Mouse (Mus musculus) urinary bladder, postnatal 36 days (tissue): Measurements from ENCODE around the gene Zfp335.

Source experiments
- DNase-seq, 2 experiments: peaks; one replicate each; pipeline ENCODE4 v3.0.0; 2022; ENCODE audit warnings: low spot score in 2 of 2, mixed read lengths in 1 of 2

Gene Zfp335

GRCm38 (mm10) chr2:164930706-164931581 is 19.4 kb upstream of the Zfp335 start:
- no peak for DNase-seq

- DNase-seq: peak; percentile 85 to 88
Observed at GRCm38 (mm10) chr2:164924100-164924857, 12.7 kb upstream of the Zfp335 start.

- DNase-seq: no peak
Observed at GRCm38 (mm10) chr2:164923291-164923690, 11.7 kb upstream of the Zfp335 start.

- DNase-seq: no peak
Observed at GRCm38 (mm10) chr2:164921984-164922383, 10.4 kb upstream of the Zfp335 start.

GRCm38 (mm10) chr2:164918325-164918724 is 6.8 kb upstream of the Zfp335 start:
- no peak for DNase-seq

GRCm38 (mm10) chr2:164917371-164917770 is 5.8 kb upstream of the Zfp335 start:
- DNase-seq: no peak

- no peak for DNase-seq
Observed at GRCm38 (mm10) chr2:164916820-164917219, 5.3 kb upstream of the Zfp335 start.

GRCm38 (mm10) chr2:164913428-164913786 is 1.9 kb upstream of the Zfp335 start:
- peak in 1 of 2 experiments; percentile 46 for DNase-seq

- DNase-seq: no peak
Observed at GRCm38 (mm10) chr2:164912749-164913427, 1.3 kb upstream of the Zfp335 start.

- DNase-seq: no peak
Observed at GRCm38 (mm10) chr2:164912151-164912550, 594 bp upstream of the Zfp335 start.

- DNase-seq: no peak
Observed at GRCm38 (mm10) chr2:164910360-164911061, 1.0 kb downstream of the Zfp335 start.

- DNase-seq: peak in 1 of 2 experiments; percentile 43
Observed at GRCm38 (mm10) chr2:164909542-164909941, 2.0 kb downstream of the Zfp335 start.

- DNase-seq: no peak
Observed at GRCm38 (mm10) chr2:164909100-164909499, 2.5 kb downstream of the Zfp335 start.

- DNase-seq: no peak
Observed at GRCm38 (mm10) chr2:164908011-164908410, 3.5 kb downstream of the Zfp335 start.

GRCm38 (mm10) chr2:164907511-164907910 is 4.0 kb downstream of the Zfp335 start:
- no peak for DNase-seq

GRCm38 (mm10) chr2:164906071-164906470 is 5.5 kb downstream of the Zfp335 start:
- no peak for DNase-seq

- no peak for DNase-seq
Observed at GRCm38 (mm10) chr2:164903496-164903895, 8.1 kb downstream of the Zfp335 start.

GRCm38 (mm10) chr2:164901380-164901779 is 10.2 kb downstream of the Zfp335 start:
- no peak for DNase-seq

GRCm38 (mm10) chr2:164899723-164900459 is 11.7 kb downstream of the Zfp335 start:
- DNase-seq: no peak

GRCm38 (mm10) chr2:164899034-164899433 is 12.5 kb downstream of the Zfp335 start:
- DNase-seq: no peak

GRCm38 (mm10) chr2:164898008-164898407 is 13.5 kb downstream of the Zfp335 start:
- no peak for DNase-seq
